Mouse (Mus musculus) midbrain, embryonic 10.5 days (tissue): ENCODE data around the gene Rapsn. TPM values are rescaled to one million over a fixed set of nuclear protein-coding genes. Genes with fewer than 3 reads are reported as not detected.

Experiments used
- DNase-seq: peaks from one replicate; pipeline ENCODE4 v3.0.0-alpha.2; 2017; ENCODE audit warnings: low spot score
- H3K27ac ChIP-seq: fragments of 300-500 bp; sonication (generic); replicated peaks from 2 replicates; pipeline ENCODE4 v1.5.1; 2016; ENCODE audit warnings: mild to moderate bottlenecking
- H3K27me3 ChIP-seq: fragments of 300-500 bp; sonication (generic); 2 replicates; pipeline ENCODE4 v1.6.1; 2016; ENCODE audit warnings: low read depth, mild to moderate bottlenecking; ENCODE audit not compliant: poor library complexity, severe bottlenecking
- H3K36me3 ChIP-seq: fragments of 300-500 bp; sonication (generic); 2 replicates; pipeline ENCODE4 v1.6.1; 2016; ENCODE audit warnings: mild to moderate bottlenecking, moderate library complexity
- H3K4me1 ChIP-seq: fragments of 300-500 bp; sonication (generic); 2 replicates; pipeline ENCODE4 v1.6.1; 2016
- H3K4me3 ChIP-seq: fragments of 300-500 bp; sonication (generic); 2 replicates; pipeline ENCODE4 v1.5.1; 2016; ENCODE audit warnings: mild to moderate bottlenecking, moderate library complexity
- H3K9me3 ChIP-seq: fragments of 300-500 bp; sonication (generic); replicated peaks from 2 replicates; pipeline ENCODE4 v1.6.1; 2016; ENCODE audit warnings: mild to moderate bottlenecking
- WGBS: fragments of 180-500 bp; shearing (Covaris S2); methylation state at CpG from one replicate; pipeline ENCODE4 v1.1.7; 2016; 5-methylcytosine and 5-hydroxymethylcytosine counted together
- polyA plus RNA-seq: library from polyadenylated mRNA; unstranded; fragments of >200 nt; fragmentation: Nextera tagmentation; extraction: Ambion mirVana; gene quantifications from 2 replicates; pipeline ENCODE4 v1.2.1, GENCODE M21; 2016

Gene Rapsn
- polyA plus RNA-seq, 1 experiment from 2014 or later: 1.7 TPM

DNA sequence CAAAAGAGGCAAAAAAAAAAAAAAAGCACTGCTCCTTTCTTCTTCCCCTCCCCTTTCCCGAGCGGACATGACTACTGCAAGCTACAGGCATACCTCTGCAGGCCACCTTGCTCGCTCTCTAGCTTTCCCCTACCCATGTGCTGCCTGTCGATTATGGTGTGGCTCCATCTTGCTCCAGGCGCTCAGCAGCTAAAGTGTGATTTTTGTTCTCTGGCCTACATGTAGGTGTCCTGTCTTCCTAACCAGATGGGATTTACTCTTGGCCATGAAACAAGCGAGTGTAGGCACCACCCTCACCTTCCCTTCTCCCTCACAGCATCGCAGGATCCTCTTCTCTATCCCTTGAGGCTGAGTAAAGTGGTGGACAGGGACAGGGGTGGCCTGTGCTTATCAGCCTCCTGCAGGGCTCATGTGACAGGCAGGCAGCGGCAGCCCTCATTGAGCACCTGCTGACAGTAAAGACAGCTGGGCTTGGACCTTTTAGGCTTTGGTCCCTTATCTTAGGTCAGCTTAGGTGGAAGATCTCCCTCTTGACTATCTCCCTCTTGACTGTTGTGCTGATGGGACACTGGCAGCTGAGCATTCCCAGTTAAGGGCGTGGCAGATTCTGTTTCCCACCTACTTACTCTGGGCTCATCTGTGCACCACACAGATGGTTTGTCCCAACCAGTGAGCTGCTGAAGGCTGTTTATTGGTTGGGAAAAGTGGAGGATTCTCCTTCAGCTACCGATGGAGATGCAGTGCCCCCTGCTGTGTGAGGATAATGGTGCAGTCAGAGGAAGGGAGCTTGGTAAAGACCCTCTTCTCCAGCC is 25.3 kb downstream of the Rapsn start:
- no peak overlapping the region for H3K4me3 ChIP-seq
- H3K9me3 ChIP-seq: no peaks in the 10 kb centered on the region
- DNase-seq: peak; percentile 50
- no peaks in the 10 kb centered on the region for H3K27me3 ChIP-seq
- 82% methylated on average over 10 of the region's 10 CpGs for WGBS
- no peak overlapping the region for H3K27ac ChIP-seq
- H3K36me3 ChIP-seq: peaks cover 99% of the 10 kb centered on the region
- H3K4me1 ChIP-seq: 0 out of 2 replicates have a peak, but pooled peaks cover 3% of the 10 kb centered on the region

DNA sequence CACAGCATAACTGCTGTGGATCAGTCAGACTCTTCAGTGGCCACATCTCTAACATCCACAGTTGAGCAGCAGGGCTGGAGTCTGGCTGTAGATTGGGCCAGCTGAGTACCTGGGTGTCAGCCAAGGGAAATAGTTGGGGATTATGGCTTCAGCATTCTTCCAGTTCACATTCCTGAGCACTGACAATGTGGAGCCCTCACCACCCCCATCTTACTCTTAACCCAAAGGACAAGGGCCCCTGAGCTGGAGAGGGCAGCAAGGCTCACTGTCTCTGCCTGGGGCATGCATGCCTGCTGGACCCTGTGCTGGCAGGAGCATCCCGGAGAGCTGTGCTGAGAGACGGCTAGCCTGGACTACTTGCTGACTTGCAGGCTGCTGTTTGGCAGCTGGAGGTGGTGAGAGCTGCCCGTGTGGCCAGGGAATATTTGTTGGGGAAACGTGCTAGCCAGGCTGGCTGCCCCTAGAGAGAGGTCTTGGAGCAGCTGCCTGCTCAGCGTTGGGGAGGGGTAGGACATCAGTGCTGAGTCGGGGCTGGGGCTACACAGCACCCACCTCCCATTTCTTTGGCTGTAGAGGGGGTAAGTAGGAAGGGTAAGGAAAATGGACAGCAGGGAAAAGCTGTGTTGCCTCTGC is 26.5 kb downstream of the Rapsn start:
- Histone ChIP-seq H3K4me1 (0 out of 2 replicates have a peak, but pooled peaks cover 5% of the 10 kb centered on the region), H3K9me3 (no peaks in the 10 kb centered on the region), H3K4me3 (no peak overlapping the region), H3K36me3 (peaks cover 96% of the 10 kb centered on the region), H3K27me3 (no peaks in the 10 kb centered on the region), H3K27ac (no peak overlapping the region)
- no peak for DNase-seq
- 90% methylated on average over 6 of the region's 6 CpGs for WGBS

DNA sequence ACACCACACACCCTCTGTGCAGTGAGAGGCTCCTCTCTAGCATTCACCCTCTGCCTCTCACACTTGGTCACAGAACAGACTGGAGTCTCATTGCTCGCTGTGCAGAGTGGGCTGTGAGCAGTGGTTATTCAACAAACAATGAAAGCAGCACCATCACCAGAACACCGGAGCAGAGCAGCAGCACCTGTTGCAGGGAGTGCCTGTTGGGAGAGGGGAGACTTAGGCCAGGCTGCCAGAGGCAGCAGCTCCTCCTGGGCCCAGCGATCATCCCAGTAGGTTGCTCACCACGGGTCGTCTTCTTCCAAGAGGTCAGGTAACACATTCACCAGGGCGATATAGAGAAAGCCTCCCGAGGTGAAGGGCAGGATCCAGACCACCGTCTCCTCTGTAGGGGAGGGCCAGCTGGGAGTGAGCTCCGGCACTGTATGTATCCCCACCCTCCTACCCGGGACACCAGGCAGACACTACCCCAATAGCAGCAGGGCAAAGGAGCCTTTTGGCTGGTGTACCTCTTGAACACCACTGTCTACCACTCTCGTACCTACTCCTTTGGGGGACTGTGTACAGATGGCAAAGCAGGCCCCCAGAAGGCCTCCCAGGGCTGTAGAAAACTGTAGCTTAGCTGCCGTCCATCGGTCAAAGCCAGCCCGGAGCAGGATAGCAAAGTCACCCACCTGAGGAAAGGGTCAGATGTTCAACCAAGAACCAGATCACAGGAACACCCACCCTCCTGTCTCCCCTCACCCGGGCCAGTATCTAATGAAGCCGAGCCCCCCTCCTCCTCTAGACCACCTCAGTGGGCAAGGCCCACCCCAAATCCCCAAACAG is 27.6 kb downstream of the Rapsn start:
- H3K4me1 ChIP-seq: 0 out of 2 replicates have a peak, but pooled peaks cover 5% of the 10 kb centered on the region
- H3K27me3 ChIP-seq: no peaks in the 10 kb centered on the region
- H3K9me3 ChIP-seq: no peaks in the 10 kb centered on the region
- no peak for DNase-seq
- H3K27ac ChIP-seq: no peak overlapping the region
- H3K4me3 ChIP-seq: no peak overlapping the region
- whole genome bisulfite sequencing: 92% methylated on average over 16 of the region's 16 CpGs
- H3K36me3 ChIP-seq: peaks cover 88% of the 10 kb centered on the region

DNA sequence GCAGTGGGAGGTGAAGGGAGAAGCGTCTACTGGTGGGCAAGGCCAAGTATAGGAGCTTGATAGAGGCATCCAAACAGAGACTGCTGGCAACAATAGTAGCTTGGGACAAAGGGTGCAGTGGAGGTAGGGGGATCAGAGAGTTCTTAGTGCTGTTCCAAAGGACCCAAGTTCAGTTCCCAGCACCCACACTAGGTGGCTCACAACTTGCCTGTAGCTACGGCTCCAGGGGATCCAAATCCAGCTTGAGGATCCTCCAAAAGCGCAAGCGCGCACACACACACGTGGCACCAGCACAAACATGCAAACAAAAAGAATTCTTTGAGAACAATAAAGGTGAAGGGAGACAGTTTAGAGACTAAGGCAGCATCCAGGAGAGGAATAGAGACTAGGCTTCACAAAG is 28.8 kb downstream of the Rapsn start:
- DNase-seq: no peak
- Histone ChIP-seq H3K4me1 (peaks cover 15% of the 10 kb centered on the region), H3K27me3 (0 out of 2 replicates have a peak, but pooled peaks cover 5% of the 10 kb centered on the region), H3K4me3 (no peak overlapping the region), H3K36me3 (peaks cover 77% of the 10 kb centered on the region), H3K27ac (no peak overlapping the region), H3K9me3 (no peaks in the 10 kb centered on the region)
- 86% methylated on average over 6 of the region's 6 CpGs for WGBS

DNA sequence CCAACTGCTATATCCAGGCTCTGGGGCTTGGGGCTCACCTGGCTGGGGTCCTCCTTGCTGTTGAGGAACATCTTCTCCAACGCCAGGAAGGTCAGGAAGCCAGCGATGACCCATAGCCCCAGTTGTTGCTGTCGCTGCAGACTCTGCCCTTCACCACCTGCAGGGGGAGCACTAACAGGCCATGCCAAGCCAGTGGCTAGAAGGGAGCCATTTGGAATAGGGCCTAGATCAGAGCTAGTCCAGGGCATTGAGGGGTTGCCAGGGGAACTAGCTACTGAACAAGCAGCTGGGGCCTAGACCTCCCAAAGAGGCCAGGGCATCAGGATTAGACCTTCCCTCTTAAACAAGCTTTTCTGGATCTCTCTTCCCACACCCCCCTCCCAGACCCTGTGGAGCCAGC is 30.1 kb downstream of the Rapsn start:
- H3K36me3 ChIP-seq: peaks cover 63% of the 10 kb centered on the region
- WGBS: 51% methylated on average over 3 of the region's 3 CpGs
- DNase-seq: peak; percentile 44

DNA sequence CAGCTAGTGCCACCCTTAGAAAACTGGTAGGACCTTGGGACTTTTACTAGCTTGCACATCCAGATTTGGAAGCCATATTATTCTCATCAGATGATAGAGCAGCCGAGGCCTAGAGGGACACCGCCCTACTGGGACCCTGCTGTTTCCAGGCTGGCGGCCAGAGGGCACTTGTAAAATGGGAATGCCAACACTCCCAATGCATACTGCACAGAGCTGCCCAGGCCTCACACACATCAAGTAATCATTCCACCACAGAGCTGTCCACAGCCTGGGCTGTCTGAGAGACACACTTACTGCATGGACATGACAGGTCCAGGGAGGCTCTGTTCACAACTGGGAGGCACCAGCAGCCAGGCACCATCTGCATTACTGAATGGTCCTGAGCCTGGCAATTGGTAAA is 31.0 kb downstream of the Rapsn start:
- no peak for DNase-seq
- peaks cover 54% of the 10 kb centered on the region for H3K36me3 ChIP-seq
- 94% methylated on average over 3 of the region's 3 CpGs for WGBS
- no peaks in the 10 kb centered on the region for H3K9me3 ChIP-seq
- no peak overlapping the region for H3K27ac ChIP-seq
- peaks cover 32% of the 10 kb centered on the region for H3K4me1 ChIP-seq
- 0 out of 2 replicates have a peak, but pooled peaks cover 5% of the 10 kb centered on the region for H3K27me3 ChIP-seq
- no peak overlapping the region for H3K4me3 ChIP-seq

More for the DNA sequence above, 30.1 kb downstream of the Rapsn start:
- no peak overlapping the region for H3K4me3 ChIP-seq
- H3K9me3 ChIP-seq: no peaks in the 10 kb centered on the region
- H3K27ac ChIP-seq: no peak overlapping the region
- peaks cover 23% of the 10 kb centered on the region for H3K4me1 ChIP-seq
- H3K27me3 ChIP-seq: 0 out of 2 replicates have a peak, but pooled peaks cover 5% of the 10 kb centered on the region

DNA sequence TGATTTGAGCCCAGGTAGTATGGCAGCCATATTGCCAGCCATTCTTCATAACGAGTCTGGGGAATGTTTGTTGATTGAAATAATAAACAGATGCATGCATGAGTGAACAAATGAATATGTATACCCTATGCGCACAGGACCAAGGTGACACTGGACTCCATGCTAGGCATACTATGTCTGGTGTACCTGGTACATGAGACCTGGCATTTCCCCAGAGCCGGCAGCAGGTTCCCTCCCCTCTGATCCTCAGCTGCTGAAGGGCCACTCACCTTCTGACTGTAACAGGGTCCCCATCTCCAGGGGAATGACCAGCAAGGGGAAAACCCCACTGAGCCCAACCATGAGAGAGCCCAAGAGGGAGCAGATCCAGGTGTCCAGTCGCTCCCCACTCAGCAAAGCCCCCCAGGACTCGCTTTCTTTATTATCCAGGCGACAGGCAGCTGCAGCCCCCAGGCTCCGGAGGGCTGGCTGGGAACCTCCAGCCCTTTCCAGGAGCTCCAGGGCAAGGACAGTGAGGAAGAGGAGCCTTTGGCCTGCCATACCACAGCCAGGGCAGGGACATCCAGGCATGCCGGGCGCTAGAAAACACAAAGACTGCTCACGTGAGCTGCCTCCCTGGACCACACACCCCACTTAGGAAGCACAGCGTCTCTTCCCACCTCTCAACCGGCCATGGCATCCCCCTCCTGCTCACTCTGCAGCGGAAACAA is 32.9 kb downstream of the Rapsn start:
- H3K9me3 ChIP-seq: no peaks in the 10 kb centered on the region
- H3K36me3 ChIP-seq: peaks cover 36% of the 10 kb centered on the region
- H3K27me3 ChIP-seq: 0 out of 2 replicates have a peak, but pooled peaks cover 5% of the 10 kb centered on the region
- 58% methylated on average over 13 of the region's 13 CpGs for WGBS
- H3K4me3 ChIP-seq: peak overlapping the region; percentile 65; the same call in 1 of the 2 replicates
- DNase-seq: no peak
- peaks cover 35% of the 10 kb centered on the region for H3K4me1 ChIP-seq
- no peak overlapping the region for H3K27ac ChIP-seq

DNA sequence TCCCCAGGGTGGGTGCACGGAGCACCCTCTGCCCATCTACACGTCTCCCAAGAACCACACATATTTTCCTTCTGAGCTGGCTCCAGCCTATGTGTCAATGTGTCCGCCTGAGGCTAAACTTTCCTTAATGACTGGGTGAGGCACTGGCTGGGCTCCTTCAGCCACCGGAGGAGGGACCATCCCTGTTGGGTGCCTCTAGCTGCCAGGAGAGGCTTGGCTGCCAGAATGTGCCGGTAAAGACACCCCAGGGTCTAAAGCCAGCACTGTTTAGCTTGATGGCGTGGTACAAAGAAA is 33.4 kb downstream of the Rapsn start:
- no peak for DNase-seq
- WGBS: 47% methylated on average over 6 of the region's 6 CpGs
- H3K27me3 ChIP-seq: 0 out of 2 replicates have a peak, but pooled peaks cover 5% of the 10 kb centered on the region
- peaks cover 35% of the 10 kb centered on the region for H3K4me1 ChIP-seq
- H3K9me3 ChIP-seq: no peaks in the 10 kb centered on the region
- peak overlapping the region; percentile 65 for H3K4me3 ChIP-seq
- no peak overlapping the region for H3K27ac ChIP-seq
- peaks cover 31% of the 10 kb centered on the region for H3K36me3 ChIP-seq

DNA sequence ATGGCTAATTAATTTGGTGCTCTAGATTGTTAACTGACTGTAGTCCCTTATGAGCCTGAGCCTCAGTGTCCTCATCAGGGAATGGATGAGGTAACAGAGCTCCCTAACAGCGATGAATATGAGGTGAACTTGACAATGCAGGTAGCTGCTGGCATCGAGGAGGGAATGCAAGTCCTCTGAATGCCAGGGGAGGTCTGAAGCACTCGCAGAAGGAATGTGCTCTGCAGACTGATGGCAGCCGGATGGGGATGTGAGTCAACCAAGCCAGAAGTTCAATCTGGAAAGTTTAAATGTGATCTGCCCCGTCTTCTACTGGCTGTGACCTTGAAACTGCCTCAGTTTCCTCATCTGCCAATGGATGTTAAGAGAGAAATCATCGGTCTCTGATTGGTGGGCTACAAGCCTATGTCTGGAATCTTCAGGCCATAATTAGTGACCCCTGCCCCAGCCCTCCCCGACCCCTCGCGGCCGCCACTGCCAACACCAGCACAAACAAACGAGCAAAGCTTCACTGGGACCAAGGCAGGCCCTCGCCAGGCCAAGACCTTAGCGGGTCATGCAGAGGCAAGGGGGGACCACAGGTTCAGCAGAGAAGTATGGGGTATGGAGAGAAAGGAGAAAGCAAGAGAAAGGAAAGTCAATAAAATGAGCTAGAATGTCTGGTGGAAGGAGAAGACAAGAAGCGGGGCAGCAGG is 34.0 kb downstream of the Rapsn start:
- H3K9me3 ChIP-seq: no peaks in the 10 kb centered on the region
- DNase-seq: peak; percentile 54
- 14% methylated on average over 14 of the region's 14 CpGs for WGBS
- H3K4me1 ChIP-seq: peaks cover 35% of the 10 kb centered on the region
- H3K36me3 ChIP-seq: peaks cover 24% of the 10 kb centered on the region
- H3K4me3 ChIP-seq: peak overlapping the region; percentile 65
- H3K27me3 ChIP-seq: 0 out of 2 replicates have a peak, but pooled peaks cover 5% of the 10 kb centered on the region
- peak overlapping the region; percentile 88 for H3K27ac ChIP-seq

DNA sequence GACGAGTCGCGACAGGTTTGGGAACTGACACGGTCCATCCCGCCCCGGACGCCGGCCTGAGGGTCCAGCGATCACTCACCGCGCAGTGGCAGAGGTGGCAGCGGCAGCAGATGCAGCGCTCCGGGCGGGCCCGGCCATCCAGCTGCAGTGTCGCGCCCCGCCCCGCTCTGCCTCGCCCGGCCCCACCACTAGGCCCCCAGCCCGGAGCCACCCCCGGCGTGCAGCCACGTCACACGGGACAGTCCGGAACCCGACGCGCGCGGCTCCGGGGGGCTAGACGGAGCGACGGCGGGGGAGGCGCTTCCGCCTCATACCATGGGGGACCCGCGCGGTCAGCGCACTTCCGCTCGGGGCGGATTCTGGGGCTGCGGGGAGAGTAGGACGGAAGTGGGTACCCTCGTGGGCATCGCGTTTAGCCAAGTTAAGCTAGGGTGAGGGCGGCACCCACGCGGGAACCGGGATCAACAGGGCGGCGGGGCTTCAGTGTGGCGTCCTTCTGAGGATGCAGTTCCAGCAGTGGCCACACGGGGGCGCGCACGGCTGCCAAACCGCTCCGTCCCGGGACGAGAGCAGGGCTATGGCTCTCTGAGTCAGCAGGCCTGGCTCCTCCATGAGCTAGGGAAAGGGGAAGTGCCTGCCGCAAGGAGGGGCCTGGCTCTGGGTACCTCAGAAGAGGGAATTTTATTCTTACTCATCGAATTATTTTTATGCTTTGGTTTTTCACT is 34.8 kb downstream of the Rapsn start, which contains the start of gene Slc39a13:
TSS of gene Slc39a13 (minus strand) at position 342 of the 725 bp plus-strand sequence.
- H3K4me3 ChIP-seq: peak within 1 kb of the TSS; percentile 65
- under 1% methylated on average over 69 of the region's 69 CpGs for WGBS
- no peaks in the 10 kb centered on the region for H3K9me3 ChIP-seq
- peak; percentile 95 for DNase-seq
- peaks cover 17% of the 10 kb centered on the region for H3K36me3 ChIP-seq
- peaks cover 35% of the 10 kb centered on the region for H3K4me1 ChIP-seq
- 0 out of 2 replicates have a peak, but pooled peaks cover 5% of the 10 kb centered on the region for H3K27me3 ChIP-seq
- H3K27ac ChIP-seq: peak within 1 kb of the TSS; percentile 88

DNA sequence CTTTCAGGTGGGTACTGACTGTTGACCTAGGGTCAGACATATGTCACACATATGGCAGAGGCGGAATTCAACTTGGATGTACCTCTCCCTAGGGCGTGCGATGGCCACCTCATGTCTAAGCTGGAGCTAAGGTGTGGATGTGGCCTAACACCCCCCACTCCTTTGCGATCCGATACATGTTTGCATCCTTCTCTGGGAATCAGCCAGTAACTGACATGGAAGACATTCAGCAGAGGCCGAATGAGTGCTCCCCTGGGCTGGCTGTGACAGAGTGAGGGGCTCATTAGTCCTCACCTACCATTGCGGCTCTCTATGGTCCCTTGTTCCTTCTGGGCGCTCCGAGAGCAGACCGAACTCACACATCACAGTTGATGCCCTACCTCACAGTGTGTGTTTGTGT is 35.6 kb downstream of the Rapsn start:
- peaks cover 9% of the 10 kb centered on the region; the same call in 1 of the 2 replicates for H3K36me3 ChIP-seq
- H3K9me3 ChIP-seq: no peaks in the 10 kb centered on the region
- no peak for DNase-seq
- 0 out of 2 replicates have a peak, but pooled peaks cover 5% of the 10 kb centered on the region for H3K27me3 ChIP-seq
- peak overlapping the region; percentile 88 for H3K27ac ChIP-seq
- peaks cover 30% of the 10 kb centered on the region for H3K4me1 ChIP-seq
- H3K4me3 ChIP-seq: peak overlapping the region; percentile 65
- WGBS: 87% methylated on average over 10 of the region's 10 CpGs
